Mouse (Mus musculus) heart, postnatal 10 days (tissue): ENCODE data around the gene Trip10. TPM values are rescaled to one million over a fixed set of nuclear protein-coding genes. Genes with fewer than 3 reads are reported as not detected.
"Not testable (repeated sequence)": the region's sequence is repeated elsewhere in the genome, so short reads cannot be mapped to it uniquely, and the experiment has no call there.

Experiments
- DNase-seq, 2 experiments: peaks; one replicate each; pipeline ENCODE4 v3.0.0; 2021
- intact Hi-C: fragments of 180-260 bp; cut with DNase I; formaldehyde crosslinking; loops from one replicate; pipeline ENCODE4 v1.15.1; 2025
- total RNA-seq, 2 experiments: library from RNA; stranded (reverse); gene quantifications; 2 replicates each; pipeline ENCODE4 v1.2.3; 2021

The Trip10 gene
- total RNA-seq, 2 experiments from 2014 or later = 57.8 to 72.1 TPM

DNA sequence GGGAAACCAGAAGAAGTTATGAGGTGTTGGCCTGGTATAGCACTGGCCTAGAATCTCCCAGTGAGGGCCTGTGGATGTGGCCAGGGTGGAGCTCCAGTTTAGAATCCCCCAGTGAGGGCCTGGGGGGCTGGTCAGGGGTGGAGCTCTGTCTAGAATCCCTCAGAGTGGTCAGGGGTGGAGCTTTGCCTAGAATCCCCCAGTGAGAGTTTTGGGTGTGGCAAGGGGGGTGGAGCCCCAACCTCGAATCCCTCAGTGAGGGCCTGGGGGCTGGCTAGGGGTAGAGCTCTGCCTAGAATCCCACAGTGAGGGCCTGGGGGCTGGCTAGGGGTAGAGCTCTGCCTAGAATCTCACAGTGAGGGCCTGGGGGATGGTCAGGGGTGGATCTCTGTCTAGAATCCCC, 12.5 kb downstream of the Trip10 start:
- intact Hi-C loops = no loop called here
- no peak for DNase-seq

DNA sequence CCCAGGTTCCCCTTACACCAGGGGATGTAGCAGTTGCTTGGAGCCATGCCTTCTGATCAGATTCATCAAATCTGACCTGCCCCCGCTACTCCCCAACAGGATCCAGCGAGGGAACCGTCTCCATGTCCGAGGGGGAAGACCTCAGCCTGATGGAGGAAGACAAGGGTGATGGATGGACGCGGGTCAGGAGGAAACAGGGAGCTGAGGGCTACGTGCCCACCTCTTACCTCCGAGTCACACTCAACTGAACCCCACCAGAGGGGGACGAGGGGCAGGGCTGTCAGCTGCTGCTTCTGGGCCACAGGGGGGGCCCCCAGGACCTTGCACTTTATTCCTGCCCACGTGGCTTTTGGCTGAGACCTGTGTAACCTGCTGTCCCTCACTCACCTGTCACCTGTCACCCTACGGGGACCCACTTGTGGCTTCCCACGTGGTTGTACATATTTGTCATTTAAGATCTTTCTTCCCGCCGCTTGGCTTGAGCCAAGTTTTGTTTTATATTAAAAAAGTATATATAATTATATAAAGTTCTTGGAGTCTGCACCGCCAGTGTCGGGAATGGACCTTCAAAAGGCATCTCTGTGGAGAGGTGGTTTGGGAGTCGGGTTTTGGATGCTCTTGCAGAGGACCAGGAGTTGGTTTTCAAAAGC, 13.8 kb downstream of the Trip10 start:
- DNase-seq = no peak
- intact Hi-C loops = no loop called here

DNA sequence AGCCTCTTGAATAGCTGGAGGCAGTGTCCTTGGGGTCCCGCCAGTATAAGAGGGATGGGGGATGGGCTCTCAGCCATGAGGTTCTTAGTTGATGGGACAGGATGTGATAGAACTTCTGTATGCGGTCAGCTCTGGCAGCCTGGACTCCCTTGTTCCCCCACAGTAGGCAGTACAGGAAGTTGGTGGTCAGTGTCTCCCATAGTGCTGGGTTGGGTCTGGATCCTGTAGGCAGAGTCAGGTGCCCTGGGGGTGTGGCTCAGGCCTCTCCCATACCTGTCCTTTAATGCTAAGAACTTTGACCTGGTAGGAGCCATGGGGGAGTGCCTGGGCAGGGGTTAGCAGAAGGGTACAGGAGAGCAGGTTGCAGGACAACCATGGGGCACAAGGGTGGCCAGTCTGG, 14.9 kb downstream of the Trip10 start:
- no peak for DNase-seq
- intact Hi-C loops = no loop called here

GRCm38 (mm10) chr17:57264972-57265945, 16.0 kb downstream of the Trip10 start:
- peak; percentile 74 for DNase-seq
- intact Hi-C loops = no loop called here

DNA sequence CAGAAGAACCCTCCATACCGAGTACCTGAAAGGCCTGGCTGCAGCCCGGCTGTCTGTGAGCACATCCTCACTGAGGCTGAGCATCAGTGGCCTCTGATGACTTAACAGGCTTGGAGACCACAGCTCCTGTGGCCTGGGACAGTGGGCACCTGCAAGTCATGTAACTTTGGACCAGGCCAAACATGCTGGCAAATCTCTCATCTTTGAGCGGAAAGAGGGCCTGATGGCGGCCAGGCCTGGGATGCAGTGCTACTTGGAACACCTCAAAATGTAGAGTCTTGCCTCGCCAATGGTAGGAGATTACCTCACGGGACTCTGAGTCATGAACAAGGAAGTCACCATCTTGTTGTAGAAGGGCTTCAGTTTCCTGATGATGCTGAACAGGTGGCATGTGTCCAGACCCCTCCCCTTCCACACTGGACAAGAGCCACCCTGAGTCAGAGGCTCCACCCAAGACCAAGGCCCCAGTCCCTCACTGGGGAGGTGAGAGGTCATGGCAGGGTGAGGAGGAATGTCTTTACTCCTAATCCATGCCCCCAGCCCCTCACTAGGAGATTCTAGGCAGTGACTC, 18.4 kb downstream of the Trip10 start:
- no peak for DNase-seq
- intact Hi-C loops = no loop called here

- intact Hi-C loops = no loop called here
- DNase-seq = no peak
These were observed 22.0 kb downstream of the Trip10 start for GRCm38 (mm10) chr17:57271301-57271700.

DNA sequence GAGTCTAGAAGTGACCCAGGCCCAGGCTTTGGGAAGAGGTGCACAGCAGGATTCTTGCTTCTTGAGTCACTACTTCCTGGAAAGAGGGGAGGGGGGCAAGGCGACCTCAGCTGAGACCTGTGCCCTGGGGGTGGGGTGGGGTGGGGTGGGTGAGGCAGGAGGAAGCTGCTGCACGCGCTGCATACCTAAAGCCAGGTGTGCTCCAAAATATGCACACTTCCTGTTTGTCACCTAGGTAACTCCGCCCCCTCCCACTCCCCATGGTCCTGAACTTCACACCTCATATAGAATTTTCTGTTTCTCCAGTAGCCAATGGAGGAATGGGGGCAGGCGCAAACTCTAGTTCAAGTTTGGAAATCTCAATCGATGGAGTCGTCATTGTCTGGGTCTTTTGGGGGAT, 24.6 kb downstream of the Trip10 start:
- no peak for DNase-seq
- intact Hi-C loops = loop anchor here (2.0 kb wide), 1 partner anchor 61 kb away; no protein-coding TSS in a partner anchor

GRCm38 (mm10) chr17:57274686-57275085, 25.4 kb downstream of the Trip10 start:
- DNase-seq = no peak
- intact Hi-C loops = loop anchor here (1.0 to 2.0 kb wide), 2 partner anchors 54 to 60 kb away; no protein-coding TSS in a partner anchor

- intact Hi-C loops = loop anchor here (1.0 to 2.0 kb wide), 2 partner anchors 55 to 59 kb away; no protein-coding TSS in a partner anchor
- DNase-seq = peak; percentile 88 to 91
These were observed 26.1 kb downstream of the Trip10 start for GRCm38 (mm10) chr17:57275111-57275996.

GRCm38 (mm10) chr17:57275997-57276351, 26.7 kb downstream of the Trip10 start:
- no peak for DNase-seq
- intact Hi-C loops = loop anchor here (1.0 to 2.0 kb wide), 4 partner anchors 28 to 285 kb away; partner anchors contain the start of genes Clpp and Gpr108

DNA sequence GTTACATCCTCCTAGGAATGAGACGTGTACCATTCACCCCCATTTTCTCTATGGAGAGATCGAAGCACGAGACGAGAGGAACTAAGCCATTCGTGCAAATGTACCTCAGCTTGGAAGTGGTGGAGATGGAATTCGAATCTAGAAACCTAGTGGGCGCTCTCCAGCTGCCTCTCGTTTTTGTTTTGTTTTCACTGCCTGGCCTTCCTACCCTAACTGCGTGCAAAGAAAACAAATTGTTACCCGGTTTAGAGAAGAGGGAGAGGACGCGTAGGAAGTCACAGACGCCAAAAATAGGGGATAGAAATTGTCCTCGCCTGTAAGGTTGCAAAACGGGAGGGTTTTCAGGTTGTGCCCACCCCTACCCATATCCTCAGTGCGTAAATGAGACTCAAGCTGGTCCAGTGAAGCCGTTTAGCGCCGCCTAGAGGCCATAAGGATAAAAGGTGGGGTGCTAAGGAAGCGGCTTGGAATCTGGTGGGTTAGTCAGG, 27.4 kb downstream of the Trip10 start:
- intact Hi-C loops = loop anchor here (1.0 to 2.0 kb wide), 2 partner anchors 28 to 286 kb away; partner anchors contain the start of genes Clpp and Gpr108

GRCm38 (mm10) chr17:57277598-57278261, 28.5 kb downstream of the Trip10 start:
- intact Hi-C loops = loop anchor here (2.0 kb wide), 1 partner anchor 287 kb away; the partner anchor contains the start of gene Clpp
- DNase-seq = not testable (repeated sequence)

More for the DNA sequence above, 27.4 kb downstream of the Trip10 start:
- peak; percentile 84 to 87 for DNase-seq

DNA sequence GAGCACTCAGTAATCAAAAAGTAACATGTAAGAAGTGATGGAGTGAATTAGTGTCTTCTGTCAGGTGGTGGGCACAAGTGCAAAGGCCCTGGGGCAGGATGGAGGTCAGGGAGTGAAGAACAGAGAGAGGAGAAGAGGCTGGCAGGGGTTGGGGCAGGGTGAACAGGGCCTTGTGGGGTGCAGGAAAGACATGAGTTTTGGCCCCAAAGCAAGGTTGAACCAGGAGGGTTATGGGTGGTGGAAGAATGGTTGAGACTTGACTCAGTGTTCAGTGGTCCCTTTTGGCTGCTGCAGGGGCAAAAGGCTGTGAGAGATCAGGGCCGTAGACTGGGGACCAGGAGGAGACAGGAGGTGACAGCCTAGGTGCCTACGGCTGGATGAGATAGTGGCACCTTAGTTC, 29.3 kb downstream of the Trip10 start:
- intact Hi-C loops = no loop called here
- no peak for DNase-seq

DNA sequence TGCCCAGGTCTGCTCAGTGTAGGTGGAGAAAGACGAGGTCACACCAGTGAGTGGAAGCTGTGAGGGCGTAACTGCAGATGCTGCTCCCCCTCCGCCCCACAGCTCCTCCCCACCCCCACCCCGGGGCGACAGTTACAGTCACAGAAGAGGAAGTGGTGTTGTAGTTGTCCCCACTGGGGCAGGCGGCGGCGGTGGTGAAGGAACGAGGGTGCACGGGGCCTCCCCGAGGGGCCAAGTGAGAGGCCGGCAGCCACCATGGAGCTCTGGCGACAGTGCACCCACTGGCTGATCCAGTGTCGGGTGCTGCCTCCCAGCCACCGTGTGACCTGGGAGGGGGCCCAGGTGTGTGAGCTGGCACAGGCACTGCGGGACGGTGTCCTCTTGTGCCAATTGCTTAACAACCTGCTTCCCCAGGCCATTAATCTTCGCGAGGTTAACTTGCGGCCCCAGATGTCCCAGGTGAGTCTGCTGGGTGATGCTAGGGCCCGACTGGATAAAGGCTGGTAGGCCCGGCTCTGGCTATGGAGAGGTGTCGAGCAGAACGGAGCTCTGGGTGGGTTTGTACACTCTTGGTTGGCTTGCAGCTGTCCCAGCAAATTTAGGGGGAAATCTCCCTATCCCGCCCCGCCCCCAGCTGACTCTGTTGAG, 29.8 kb downstream of the Trip10 start, which contains the start of gene Vav1:
Vav1 (plus strand) TSS at position 158 of the 648 bp plus-strand sequence.
- intact Hi-C loops = no loop called here
- no peak for DNase-seq

DNA sequence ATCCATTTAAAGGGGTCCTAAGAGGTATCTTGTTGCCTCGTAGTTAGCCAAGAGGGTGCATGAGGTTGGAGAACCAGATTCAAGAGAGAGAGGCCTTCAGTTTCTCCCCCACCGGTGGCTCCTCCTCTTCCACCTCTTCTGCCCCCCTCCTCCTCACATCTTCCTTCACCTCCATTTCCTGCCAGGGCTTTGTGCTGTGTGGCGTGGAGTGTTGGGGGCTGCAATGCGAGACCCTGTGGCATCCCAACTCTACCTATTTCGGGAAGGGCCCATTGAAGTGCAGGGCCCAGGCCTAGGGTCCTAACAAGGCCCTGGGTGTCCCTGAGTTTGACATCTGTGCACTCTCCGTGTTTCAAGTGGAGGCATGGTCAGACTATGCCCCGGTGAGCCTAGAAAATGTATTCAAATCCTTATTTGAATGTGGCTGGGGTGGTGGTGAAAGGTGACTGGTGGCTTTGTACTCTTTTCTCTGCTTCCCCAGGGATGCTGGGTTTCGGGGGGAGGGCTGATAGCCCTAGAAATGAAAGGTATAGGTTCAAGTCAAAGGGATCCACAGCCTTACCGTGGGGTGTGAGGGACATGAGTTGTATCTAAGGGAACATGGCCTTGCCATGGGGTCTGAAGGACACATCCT, 30.5 kb downstream of the Trip10 start:
- intact Hi-C loops = no loop called here
- DNase-seq = no peak

- no peak for DNase-seq
- intact Hi-C loops = no loop called here
These were observed 31.2 kb downstream of the Trip10 start for GRCm38 (mm10) chr17:57280411-57280810.

DNA sequence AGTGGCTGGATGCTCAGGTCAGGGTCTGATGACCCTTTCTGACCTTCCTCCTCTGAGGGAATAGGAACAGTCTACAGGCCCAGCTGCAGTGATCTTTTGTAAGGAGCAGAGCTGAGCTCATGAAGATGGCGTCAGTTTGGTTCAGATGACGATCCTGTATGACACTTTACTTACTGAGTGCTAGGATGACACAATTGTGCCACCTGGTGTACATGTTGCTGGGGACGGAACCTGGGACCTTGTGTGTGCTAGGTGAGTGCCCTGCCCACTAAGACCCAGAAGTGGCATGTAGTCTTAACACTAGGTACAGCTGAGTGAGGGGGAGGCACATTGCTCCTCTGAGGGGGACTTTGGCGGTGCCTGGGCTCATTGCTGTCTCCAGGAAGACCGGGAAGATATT, 34.7 kb downstream of the Trip10 start:
- intact Hi-C loops = loop anchor here (2.0 kb wide), 1 partner anchor 65 kb away; no protein-coding TSS in a partner anchor

DNA sequence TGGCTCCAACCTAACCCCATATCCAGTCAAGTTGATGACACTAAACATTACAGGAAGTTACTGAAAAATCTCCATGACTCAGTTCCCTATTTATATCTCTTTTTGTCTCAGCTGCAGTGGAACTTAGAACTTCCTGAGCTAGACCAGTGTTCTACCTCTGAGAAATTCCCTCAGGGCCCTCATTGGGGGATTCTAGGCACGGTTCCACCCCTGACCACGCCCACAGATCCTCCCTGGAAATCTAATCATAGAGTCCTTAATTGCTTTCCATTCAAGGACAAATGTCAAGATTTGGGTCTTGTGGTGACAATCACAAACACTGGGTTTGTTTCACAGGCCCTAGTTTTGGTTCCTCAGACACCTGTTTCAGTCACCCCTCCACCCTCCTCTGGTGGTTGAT, 35.8 kb downstream of the Trip10 start:
- intact Hi-C loops = loop anchor here (2.0 kb wide), 1 partner anchor 66 kb away; no protein-coding TSS in a partner anchor
- DNase-seq = no peak

More for the DNA sequence above, 34.7 kb downstream of the Trip10 start:
- no peak for DNase-seq
